Mouse (Mus musculus) testis, adult 2 months (tissue): ENCODE results near the gene Slc25a13.
"Not testable (repeated sequence)": the region's sequence is repeated elsewhere in the genome, so short reads cannot be mapped to it uniquely, and the experiment has no call there.

ENCODE experiments used
- CTCF ChIP-seq: fragments of 200-500 bp; IDR thresholded peaks from 2 replicates; pipeline ENCODE4 v1.5.1; 2012; ENCODE audit warnings: low read depth, mild to moderate bottlenecking, inconsistent platforms, low read length, moderate library complexity; ENCODE audit not compliant: control insufficient read depth, insufficient read depth, insufficient replicate concordance
- POLR2A ChIP-seq: fragments of 200-500 bp; IDR thresholded peaks from 2 replicates; pipeline ENCODE4 v1.6.1; 2012; ENCODE audit warnings: low read depth, mild to moderate bottlenecking, inconsistent platforms, low read length, moderate library complexity; ENCODE audit not compliant: control insufficient read depth

GRCm38 (mm10) chr6:6198056-6198455, 18.9 kb downstream of the Slc25a13 start:
- not testable (repeated sequence) for TF ChIP-seq CTCF, POLR2A
